Mouse (Mus musculus): ENCODE measurements around the gene Ctrl.

GRCm38 (mm10) chr8:105919390-105919789, 14.3 kb downstream of the Ctrl start:
- TF ChIP-seq CTCF (IDR thresholded peaks at IDR 0.05; ENCODE audit: low read depth) (no peak), EP300 (optimal IDR thresholded peaks at IDR 0.05) (no peak)

Measured in stomach, postnatal 0 days (tissue).